Mouse (Mus musculus): ENCODE data around the gene Ank2.

Ank2 gene

GRCm38 (mm10) chr3:126886090-126886489 is 613.1 kb downstream of the Ank2 start:
- DNase-seq (ENCODE audit: inconsistent ontology term): no peak

GRCm38 (mm10) chr3:126878233-126878632 is 620.9 kb downstream of the Ank2 start:
- no peak for DNase-seq (ENCODE audit: inconsistent ontology term)
